Mouse (Mus musculus) ES-Bruce4 (cell line): ENCODE measurements around the gene Ankrd66.

ENCODE experiments used
- CTCF ChIP-seq: IDR thresholded peaks from one replicate; pipeline ENCODE4 v1.8.1; 2011; ENCODE audit warnings: low read depth, low read length
- EP300 ChIP-seq: IDR thresholded peaks from 2 replicates; pipeline ENCODE4 v1.6.1; 2011; ENCODE audit warnings: low read depth, low read length; ENCODE audit not compliant: insufficient read depth
- POLR2A ChIP-seq: IDR thresholded peaks from one replicate; pipeline ENCODE4 v1.8.1; 2011; ENCODE audit warnings: low read length; ENCODE audit not compliant: insufficient read depth

GRCm38 (mm10) chr17:43557104-43557503 is 13.7 kb upstream of the Ankrd66 start:
- no peak for TF ChIP-seq CTCF
- TF ChIP-seq EP300, result no peak
- TF ChIP-seq POLR2A, result no peak
